Mouse (Mus musculus) lung, adult 18-20 months (tissue): ENCODE measurements around the gene Tmem217.

Experiments
- DNase-seq, 2 experiments: peaks; one replicate each; pipeline ENCODE4 v3.0.0; 2022; ENCODE audit warnings: mixed read lengths in 2 of 2

Tmem217 gene

DNA sequence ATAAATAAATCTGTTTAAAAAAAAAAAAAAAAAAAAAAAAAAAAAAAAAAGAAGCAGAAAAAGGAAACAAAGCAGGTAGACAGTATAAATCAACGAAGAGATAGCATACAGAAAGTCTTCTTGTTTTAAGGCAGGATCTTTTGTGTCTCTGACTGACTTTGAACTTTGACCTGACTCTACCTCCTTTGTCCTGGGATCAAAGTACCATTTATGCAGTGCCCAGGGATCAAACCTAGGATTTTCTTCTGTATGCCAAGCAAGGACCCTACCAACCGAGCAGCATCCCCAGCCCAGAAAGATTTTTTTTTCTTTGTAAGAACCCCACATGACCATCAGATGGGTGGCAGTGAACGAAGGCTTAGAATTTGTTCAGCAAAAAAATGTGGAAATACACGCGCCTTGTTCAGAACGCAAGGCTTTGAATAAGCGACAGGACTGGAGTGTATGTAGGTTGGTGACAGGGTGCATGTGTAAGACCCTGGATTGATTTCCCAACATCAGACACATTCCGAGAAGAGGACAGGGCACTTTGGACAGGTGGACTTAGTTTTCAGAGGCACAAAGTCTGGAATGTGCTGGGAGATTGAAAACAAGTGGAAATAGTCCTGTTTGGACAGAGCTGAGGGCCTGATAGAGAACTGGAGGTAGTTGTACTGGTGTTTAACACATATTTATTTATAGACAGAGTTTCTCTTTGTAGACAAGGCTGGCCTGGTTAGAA, 63.8 kb downstream of the Tmem217 start:
- DNase-seq, result no peak

DNA sequence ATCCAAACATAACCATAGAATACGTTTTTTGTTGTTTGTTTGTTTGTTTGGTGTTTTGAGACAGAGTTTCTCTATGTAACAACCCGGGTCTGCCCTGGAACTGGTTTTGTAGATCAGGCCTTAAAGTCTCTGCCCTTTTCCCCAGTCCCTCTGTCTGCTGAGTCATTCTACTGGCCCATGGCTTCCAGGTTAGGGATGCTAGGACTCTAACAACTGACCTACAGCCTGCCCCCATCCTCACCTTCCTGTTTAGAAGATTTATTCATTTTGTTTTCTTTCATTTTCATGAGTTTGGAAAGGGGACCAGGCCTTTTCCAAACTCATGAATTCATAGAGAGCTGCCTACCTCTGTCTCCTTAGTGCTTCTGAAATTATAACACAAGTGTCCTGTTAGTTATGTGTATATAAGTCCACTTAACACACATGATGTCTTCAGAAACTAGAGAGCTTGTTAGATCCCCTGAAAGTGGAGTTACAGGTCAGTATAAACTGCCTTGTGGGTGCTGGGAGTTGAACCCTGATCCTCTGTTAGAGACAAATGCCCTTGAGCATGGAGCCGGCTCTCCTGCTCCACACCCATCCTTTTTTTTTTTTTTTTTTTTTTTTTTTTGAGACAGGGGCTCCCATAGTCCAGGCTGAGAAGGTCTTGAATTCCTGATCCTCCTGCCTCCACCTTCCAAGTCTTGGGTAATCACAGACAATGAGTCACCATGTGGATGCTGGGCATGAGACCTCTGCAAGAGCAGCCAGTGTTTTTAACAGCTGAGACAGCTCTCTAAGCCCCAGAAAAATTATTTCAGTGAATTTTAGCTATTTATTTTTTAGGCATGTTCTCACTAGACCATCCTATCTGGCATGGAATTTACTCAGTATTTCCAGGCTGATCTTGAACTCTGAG, 66.6 kb downstream of the Tmem217 start:
- DNase-seq, result peak in 1 of 2 experiments; percentile 48

DNA sequence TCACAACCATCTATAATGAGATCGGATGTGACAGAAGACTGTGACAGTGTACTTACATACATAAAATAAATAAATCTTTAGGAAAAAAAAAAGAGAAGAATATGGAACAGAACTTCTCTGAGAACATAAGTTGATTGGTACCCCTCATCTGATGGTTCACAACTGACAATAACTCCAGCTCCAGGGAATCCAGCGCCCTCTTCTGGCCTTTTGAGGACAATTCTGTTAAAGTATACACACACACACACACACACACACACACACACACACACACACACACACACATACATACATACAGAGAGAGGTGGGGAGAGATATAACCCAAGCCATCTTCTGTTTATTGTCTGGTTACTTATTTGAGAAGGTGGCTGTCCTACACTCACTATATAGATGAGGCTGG, 67.8 kb downstream of the Tmem217 start:
- DNase-seq, result no peak

DNA sequence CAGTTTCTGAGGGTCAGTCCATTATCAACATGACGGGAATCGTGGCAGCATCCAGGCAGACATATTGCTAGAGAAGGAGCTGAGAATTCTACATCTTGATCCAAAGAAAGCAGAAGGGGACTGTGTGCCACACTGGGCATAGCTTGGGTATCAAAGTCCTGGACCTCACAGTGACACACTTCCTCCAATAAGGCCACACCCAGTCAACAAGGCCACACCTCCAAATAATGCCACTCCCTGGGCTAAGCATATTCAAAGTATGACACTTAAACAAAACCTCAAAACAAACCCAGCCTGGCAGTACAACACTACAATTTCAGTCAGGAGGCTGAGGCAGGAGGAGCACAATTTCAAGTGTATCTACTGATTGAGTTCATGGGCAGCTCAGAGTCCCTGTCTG, 68.9 kb downstream of the Tmem217 start:
- DNase-seq, result no peak

DNA sequence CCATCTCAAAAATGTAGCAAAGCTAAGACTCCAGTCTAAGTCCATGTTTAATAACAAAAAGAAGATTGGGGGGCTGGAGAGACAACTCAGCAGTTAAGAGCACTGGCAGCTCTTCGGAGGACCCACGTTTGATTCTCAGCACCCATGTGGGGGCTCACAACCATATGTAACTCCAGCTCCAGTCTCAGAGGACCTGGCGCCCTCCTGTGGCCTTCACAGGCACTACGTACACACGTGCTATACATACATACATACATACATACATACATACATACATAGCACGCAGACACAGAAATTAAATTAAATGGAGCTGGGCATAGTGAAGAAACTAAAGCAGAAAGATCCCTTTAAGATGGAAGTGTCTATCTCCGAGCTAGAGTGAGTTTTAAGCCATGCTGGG, 69.6 kb downstream of the Tmem217 start:
- DNase-seq, result no peak

DNA sequence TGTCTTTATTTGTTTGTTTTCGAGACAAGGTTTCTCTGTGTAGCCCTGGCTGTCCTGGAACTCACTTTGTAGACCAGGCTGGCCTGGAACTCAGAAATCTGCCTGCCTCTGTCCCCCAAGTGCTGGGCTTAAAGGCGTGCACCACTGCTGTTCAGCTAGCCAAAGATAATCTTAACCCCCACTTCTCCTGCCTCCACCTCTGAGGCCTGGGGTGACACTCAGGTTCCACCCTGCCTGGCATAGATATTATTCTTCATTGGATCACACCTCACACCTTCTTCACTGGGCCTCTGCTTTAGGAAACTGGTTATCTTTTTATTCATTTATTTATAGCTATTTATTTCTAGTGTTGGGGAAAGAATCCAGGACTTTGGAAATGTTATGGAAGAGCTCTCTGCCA, 71.9 kb downstream of the Tmem217 start:
- no peak for DNase-seq

DNA sequence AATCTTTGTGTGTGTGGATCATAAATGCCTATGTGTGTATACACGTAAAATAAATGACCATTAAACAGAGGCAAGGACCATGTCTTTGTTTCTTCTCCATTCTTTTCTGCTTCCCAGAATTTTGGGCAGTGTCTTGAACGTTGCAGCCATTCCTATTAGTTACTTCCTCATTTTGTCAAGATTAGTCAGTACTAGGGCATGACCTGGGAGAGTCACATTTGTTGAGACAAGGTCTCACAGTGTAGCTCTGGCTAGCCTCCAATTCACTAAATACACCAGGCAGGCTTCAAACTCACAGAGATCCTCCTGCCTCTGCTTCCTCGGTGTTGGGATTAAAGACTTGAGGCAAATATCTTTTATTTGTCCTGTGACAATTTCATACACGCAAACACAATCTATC, 73.9 kb downstream of the Tmem217 start:
- no peak for DNase-seq

DNA sequence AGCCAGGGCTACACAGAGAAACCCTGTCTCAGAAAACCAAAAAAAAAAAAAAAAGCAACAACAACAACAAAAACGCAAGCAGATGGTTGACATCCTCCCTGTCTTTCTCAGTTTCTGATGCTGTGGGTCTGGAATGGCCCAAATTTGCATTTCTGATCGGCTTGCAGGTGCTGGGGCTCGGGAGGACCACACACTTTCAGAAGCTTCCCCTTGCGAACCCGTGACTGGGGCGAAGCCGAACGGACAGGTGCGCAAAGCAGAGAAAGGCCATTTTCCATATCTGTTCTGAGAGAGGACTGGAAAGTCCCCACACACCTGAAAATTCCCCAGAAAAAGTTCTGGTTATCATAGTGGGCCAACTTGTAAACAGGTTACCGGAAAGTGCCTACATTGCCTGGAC, 74.8 kb downstream of the Tmem217 start:
- DNase-seq, result no peak

DNA sequence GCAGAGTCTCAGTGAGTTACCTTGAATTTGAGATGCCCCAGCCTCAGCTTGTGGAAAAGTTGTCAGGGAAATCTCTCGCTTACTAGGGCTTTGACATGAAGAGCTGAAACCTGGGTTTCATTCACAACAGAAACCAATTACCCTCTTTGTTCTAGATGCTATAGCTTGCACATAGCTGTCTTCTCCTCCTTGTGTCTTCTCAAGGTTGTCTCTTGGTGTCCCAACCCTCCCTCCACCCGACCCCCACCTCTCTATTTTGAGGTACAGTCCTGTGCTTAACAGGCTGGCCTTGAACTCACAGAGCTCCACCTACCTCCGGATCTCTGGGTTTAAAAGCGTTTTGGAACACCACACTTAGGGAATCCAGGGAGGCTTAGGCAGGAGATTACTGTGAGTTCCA, 75.7 kb downstream of the Tmem217 start:
- DNase-seq, result no peak
